Mouse (Mus musculus): ENCODE results near the gene Tm2d3. TPM values are rescaled to one million over a fixed set of nuclear protein-coding genes. Genes with fewer than 3 reads are reported as not detected.
A peak's percentile ranks its signal among the peaks of the same experiment; 100 is the strongest.

The Tm2d3 gene
- polyA plus RNA-seq, 1 experiment from 2014 or later = 87.3 TPM

DNA sequence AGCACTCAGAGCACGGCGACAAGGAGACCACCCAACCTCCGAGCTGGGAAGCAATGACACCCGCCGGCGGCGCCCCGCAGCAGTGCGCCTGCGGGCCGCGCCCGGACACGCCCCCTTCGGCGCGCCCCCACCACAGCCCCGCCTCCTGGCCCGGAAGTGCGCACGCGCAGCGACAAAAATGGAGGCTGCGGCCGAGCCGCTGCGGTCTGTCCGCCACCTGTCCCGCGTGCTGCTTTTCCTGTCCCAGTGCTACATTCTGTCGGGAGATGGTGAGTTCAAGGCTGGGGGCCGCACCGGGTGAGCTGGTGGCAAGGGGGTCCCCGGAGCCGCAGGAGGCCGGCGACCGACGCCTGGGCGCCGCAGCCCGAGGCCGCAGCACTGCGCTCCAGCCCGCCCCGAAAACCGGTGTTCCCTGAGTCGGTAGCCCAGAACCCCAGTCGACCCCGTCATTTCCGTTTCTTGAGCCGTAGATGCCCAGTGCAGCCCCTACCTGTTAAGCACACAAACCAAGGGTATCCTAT lies 2.4 kb downstream of the Tm2d3 start:
- ATAC-seq = peak; percentile 95
- Histone ChIP-seq H3K36me3 (ENCODE audit: control insufficient read depth, insufficient read depth, low read length) (peaks cover 8% of the 10 kb centered on the region; the same call in 1 of the 2 replicates), H3K4me1 (ENCODE audit: control insufficient read depth, insufficient read depth, low read length) (peaks cover 20% of the 10 kb centered on the region), H3K9me3 (ENCODE audit: control insufficient read depth, low read length) (no peaks in the 10 kb centered on the region), H3K4me3 (ENCODE audit: low read length) (peak overlapping the region; percentile 90), H3K27me3 (replicated peaks; ENCODE audit: control insufficient read depth, insufficient read depth, low read length) (no peaks in the 10 kb centered on the region), H3K27ac (ENCODE audit: low read length) (peak overlapping the region; percentile 76), H3K9ac (ENCODE audit: low read depth, low read length) (peak overlapping the region; percentile 87), H3K4me2 (ENCODE audit: low read depth, low read length) (peak overlapping the region; percentile 79)
- WGBS = 2% methylated on average over 51 of the region's 52 CpGs

DNA sequence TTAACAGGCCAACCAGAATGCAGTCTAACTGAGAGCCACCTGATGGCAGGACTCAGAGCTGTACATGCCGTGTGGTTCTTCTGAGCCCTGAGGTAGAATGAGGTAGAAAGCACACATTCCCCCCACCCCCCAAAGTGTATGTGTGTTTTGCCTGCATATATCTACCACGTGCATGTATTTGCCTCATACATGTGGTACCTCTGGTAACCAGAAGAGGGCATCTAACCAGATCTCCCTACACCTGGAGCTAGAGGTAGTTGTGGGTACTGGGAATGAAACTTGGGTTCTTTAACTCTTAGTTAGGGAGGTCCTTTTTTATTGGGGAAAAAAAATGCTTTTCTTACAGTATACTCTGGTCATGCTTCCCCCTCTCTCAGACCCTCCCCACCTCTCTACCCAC lies 5.5 kb downstream of the Tm2d3 start:
- ATAC-seq = no peak
- H3K27me3 ChIP-seq (replicated peaks; ENCODE audit: control insufficient read depth, insufficient read depth, low read length) = no peaks in the 10 kb centered on the region
- no peaks in the 10 kb centered on the region for H3K9me3 ChIP-seq (ENCODE audit: control insufficient read depth, low read length)
- H3K36me3 ChIP-seq (ENCODE audit: control insufficient read depth, insufficient read depth, low read length) = peaks cover 12% of the 10 kb centered on the region; the same call in 1 of the 2 replicates
- WGBS = 53% methylated on average over 2 of the region's 2 CpGs
- H3K4me2 ChIP-seq (ENCODE audit: low read depth, low read length) = no peak overlapping the region
- H3K4me3 ChIP-seq (ENCODE audit: low read length) = no peak overlapping the region
- H3K4me1 ChIP-seq (ENCODE audit: control insufficient read depth, insufficient read depth, low read length) = peaks cover 20% of the 10 kb centered on the region
- H3K9ac ChIP-seq (ENCODE audit: low read depth, low read length) = no peak overlapping the region
- no peak overlapping the region for H3K27ac ChIP-seq (ENCODE audit: low read length)

DNA sequence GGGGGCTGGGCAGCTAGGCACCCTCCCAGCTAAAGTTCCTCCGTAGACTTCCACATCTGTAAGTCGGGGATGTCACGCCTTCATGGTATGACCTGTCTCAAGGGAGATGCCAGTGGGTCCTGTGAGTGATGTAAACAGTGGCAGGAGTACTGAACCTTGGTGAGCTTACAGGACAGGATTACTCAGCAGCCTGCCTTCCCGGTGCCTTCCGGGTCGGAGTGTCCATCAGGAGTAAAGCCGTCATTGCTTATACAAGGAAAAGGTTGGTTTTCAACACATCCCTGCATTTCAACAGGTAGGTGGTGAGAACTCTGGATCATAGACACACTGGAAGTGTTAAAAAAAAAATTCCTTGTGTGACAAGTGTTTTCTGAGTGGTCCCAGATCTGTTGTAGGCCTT lies 11.1 kb downstream of the Tm2d3 start:
- WGBS = 92% methylated on average over 7 of the region's 7 CpGs
- no peak for ATAC-seq

DNA sequence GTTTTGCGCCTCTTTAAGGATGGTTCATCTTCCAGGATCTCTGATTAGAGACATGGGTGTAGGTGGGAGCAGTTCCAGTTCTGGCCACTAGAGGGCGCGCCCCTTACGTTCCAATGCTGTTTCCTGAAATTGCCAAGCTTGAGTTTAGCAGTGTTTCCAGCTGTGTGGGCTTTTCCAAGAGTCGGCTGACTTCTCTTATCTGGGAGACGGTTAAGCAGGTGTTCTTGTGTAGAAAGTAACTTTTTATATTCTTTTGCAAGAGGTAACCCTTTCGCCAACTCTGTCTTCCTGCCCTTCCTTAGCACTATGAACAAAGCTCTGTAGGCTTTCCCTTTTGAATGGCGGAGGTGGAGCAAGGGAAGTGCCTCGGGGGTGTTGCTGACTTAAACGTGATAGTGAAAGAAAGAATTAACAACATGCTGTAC lies 13.9 kb downstream of the Tm2d3 start:
- ATAC-seq = peak; percentile 85

More for the DNA sequence above, 11.1 kb downstream of the Tm2d3 start:
- Histone ChIP-seq H3K27me3 (replicated peaks; ENCODE audit: control insufficient read depth, insufficient read depth, low read length) (no peaks in the 10 kb centered on the region), H3K4me3 (ENCODE audit: low read length) (no peak overlapping the region), H3K36me3 (ENCODE audit: control insufficient read depth, insufficient read depth, low read length) (peaks cover 10% of the 10 kb centered on the region; the same call in 1 of the 2 replicates), H3K4me1 (ENCODE audit: control insufficient read depth, insufficient read depth, low read length) (no peaks in the 10 kb centered on the region), H3K4me2 (ENCODE audit: low read depth, low read length) (no peak overlapping the region), H3K27ac (ENCODE audit: low read length) (no peak overlapping the region), H3K9me3 (ENCODE audit: control insufficient read depth, low read length) (no peaks in the 10 kb centered on the region), H3K9ac (ENCODE audit: low read depth, low read length) (no peak overlapping the region)

DNA sequence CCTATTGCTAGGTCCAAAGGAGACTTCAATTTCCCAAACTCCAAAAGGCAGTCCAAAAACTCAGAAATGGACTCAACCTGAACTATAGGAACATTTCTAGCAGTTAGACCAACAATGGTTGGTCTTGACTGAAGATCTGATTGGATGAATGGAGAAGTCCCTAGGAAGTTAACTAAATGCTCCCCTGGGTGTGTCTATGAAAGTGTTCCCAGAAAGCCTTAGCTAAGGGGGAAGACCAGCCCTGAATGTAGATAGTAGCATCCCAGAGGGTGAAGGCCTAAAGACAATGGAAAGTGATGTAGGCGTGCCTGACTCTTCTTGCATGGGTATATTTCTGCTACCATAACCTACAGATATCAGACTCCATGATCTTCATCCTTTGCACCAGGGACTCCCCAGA lies 17.5 kb downstream of the Tm2d3 start:
- Histone ChIP-seq H3K36me3 (ENCODE audit: control insufficient read depth, insufficient read depth, low read length) (no peaks in the 10 kb centered on the region), H3K27ac (ENCODE audit: low read length) (no peak overlapping the region), H3K4me2 (ENCODE audit: low read depth, low read length) (no peak overlapping the region), H3K9me3 (ENCODE audit: control insufficient read depth, low read length) (no peaks in the 10 kb centered on the region), H3K4me3 (ENCODE audit: low read length) (no peak overlapping the region), H3K4me1 (ENCODE audit: control insufficient read depth, insufficient read depth, low read length) (no peaks in the 10 kb centered on the region), H3K9ac (ENCODE audit: low read depth, low read length) (no peak overlapping the region), H3K27me3 (replicated peaks; ENCODE audit: control insufficient read depth, insufficient read depth, low read length) (no peaks in the 10 kb centered on the region)
- ATAC-seq = no peak
- 85% methylated on average over 1 of the region's 1 CpGs for WGBS

More for the DNA sequence above, 13.9 kb downstream of the Tm2d3 start:
- Histone ChIP-seq H3K27ac (ENCODE audit: low read length) (no peak overlapping the region), H3K4me1 (ENCODE audit: control insufficient read depth, insufficient read depth, low read length) (no peaks in the 10 kb centered on the region), H3K27me3 (replicated peaks; ENCODE audit: control insufficient read depth, insufficient read depth, low read length) (no peaks in the 10 kb centered on the region), H3K36me3 (ENCODE audit: control insufficient read depth, insufficient read depth, low read length) (peaks cover 4% of the 10 kb centered on the region; the same call in 1 of the 2 replicates), H3K4me2 (ENCODE audit: low read depth, low read length) (peak overlapping the region; percentile 43), H3K4me3 (ENCODE audit: low read length) (peak overlapping the region; percentile 33), H3K9me3 (ENCODE audit: control insufficient read depth, low read length) (no peaks in the 10 kb centered on the region), H3K9ac (ENCODE audit: low read depth, low read length) (peak overlapping the region; percentile 14; the same call in 1 of the 2 replicates)
- WGBS = 13% methylated on average over 10 of the region's 10 CpGs

DNA sequence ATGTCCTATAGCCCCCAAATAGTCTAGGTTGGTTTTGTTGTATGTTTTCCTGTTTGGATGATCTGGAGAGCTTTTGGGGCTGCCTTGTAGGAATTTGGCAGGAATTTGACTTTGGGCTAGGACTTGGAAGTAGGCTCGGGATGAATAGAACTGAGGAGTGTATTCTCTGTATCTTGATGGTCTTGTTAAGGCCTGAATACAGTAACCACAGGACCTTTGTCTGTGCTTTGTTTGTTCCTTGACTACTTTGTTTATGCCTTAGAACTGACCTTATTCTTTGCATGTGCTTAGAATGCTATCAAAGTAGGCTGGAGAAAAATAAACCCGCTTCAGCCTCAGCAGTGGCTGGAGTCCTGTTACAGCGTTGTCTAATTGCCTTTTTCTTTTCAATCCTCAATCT lies 19.3 kb downstream of the Tm2d3 start:
- ATAC-seq = no peak
- 85% methylated on average over 3 of the region's 3 CpGs for WGBS

DNA sequence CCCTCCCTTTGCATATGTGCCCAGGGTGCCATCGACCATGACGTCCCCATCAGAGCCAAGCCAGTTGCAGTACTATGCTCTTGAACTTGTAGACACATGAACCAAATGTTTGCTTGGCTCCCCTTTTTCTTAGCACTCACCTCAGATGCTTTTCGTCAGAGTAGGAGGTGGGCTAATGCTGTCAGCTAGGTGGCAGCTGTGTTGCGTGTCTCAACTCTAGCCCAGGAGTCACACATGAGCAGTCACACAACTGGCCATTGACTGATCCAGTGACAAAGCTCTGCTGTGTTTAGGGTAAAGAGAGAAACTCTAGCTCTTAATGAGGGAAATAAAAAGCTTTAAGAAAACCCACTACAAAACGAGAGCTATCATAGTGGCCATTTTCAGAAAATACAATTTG lies 22.8 kb downstream of the Tm2d3 start:
- no peaks in the 10 kb centered on the region for H3K9me3 ChIP-seq (ENCODE audit: control insufficient read depth, low read length)
- no peaks in the 10 kb centered on the region for H3K4me1 ChIP-seq (ENCODE audit: control insufficient read depth, insufficient read depth, low read length)
- no peak overlapping the region for H3K27ac ChIP-seq (ENCODE audit: low read length)
- no peak overlapping the region for H3K4me2 ChIP-seq (ENCODE audit: low read depth, low read length)
- no peak overlapping the region for H3K9ac ChIP-seq (ENCODE audit: low read depth, low read length)
- no peaks in the 10 kb centered on the region for H3K36me3 ChIP-seq (ENCODE audit: control insufficient read depth, insufficient read depth, low read length)
- 73% methylated on average over 5 of the region's 5 CpGs for WGBS
- no peak overlapping the region for H3K4me3 ChIP-seq (ENCODE audit: low read length)
- no peaks in the 10 kb centered on the region for H3K27me3 ChIP-seq (replicated peaks; ENCODE audit: control insufficient read depth, insufficient read depth, low read length)
- no peak for ATAC-seq

More for the DNA sequence above, 19.3 kb downstream of the Tm2d3 start:
- Histone ChIP-seq H3K27me3 (replicated peaks; ENCODE audit: control insufficient read depth, insufficient read depth, low read length) (no peaks in the 10 kb centered on the region), H3K4me3 (ENCODE audit: low read length) (no peak overlapping the region), H3K9me3 (ENCODE audit: control insufficient read depth, low read length) (no peaks in the 10 kb centered on the region), H3K4me2 (ENCODE audit: low read depth, low read length) (no peak overlapping the region), H3K27ac (ENCODE audit: low read length) (no peak overlapping the region), H3K36me3 (ENCODE audit: control insufficient read depth, insufficient read depth, low read length) (no peaks in the 10 kb centered on the region), H3K9ac (ENCODE audit: low read depth, low read length) (no peak overlapping the region), H3K4me1 (ENCODE audit: control insufficient read depth, insufficient read depth, low read length) (no peaks in the 10 kb centered on the region)

DNA sequence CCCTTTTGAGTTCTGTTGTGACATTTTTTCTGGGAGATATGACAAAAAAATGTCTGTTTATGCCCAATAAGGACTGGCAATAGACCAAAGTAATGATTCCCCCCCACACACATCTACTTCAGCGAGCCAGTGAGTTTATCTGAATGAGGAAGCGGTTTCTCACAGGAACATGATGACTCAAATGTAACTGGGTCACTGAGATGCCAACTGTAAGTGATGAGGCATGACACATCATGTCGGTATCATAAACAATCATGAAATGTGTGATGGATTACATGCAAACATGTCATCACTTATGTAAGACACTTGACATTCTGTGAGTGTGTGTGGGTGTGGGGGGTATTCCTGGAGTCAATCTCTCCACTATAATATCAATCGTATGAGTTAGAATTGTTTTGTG lies 23.3 kb downstream of the Tm2d3 start:
- Histone ChIP-seq H3K4me2 (ENCODE audit: low read depth, low read length) (no peak overlapping the region), H3K27ac (ENCODE audit: low read length) (no peak overlapping the region), H3K4me1 (ENCODE audit: control insufficient read depth, insufficient read depth, low read length) (no peaks in the 10 kb centered on the region), H3K36me3 (ENCODE audit: control insufficient read depth, insufficient read depth, low read length) (no peaks in the 10 kb centered on the region), H3K27me3 (replicated peaks; ENCODE audit: control insufficient read depth, insufficient read depth, low read length) (no peaks in the 10 kb centered on the region), H3K9ac (ENCODE audit: low read depth, low read length) (no peak overlapping the region), H3K4me3 (ENCODE audit: low read length) (no peak overlapping the region), H3K9me3 (ENCODE audit: control insufficient read depth, low read length) (no peaks in the 10 kb centered on the region)
- no peak for ATAC-seq
- 74% methylated on average over 4 of the region's 4 CpGs for WGBS

DNA sequence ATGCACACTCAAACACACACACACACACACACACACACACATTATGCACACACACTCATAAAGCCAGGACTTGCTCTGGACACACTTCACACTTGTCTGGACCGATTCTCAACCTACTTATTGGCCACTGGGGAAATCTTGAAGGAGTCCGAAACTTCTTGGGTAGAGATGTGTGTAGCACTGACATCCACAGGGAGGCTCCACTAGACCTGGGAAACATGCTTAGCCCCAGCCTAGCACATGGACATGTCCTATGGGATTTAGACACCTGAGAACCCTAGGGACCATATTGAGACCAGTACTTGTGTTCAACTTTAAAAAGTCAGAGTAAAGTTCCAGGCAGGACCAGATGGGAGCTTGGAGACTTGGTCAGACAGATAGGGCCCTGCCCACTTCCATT lies 43.1 kb downstream of the Tm2d3 start:
- Histone ChIP-seq H3K4me1 (ENCODE audit: control insufficient read depth, insufficient read depth, low read length) (no peaks in the 10 kb centered on the region), H3K36me3 (ENCODE audit: control insufficient read depth, insufficient read depth, low read length) (no peaks in the 10 kb centered on the region), H3K9me3 (ENCODE audit: control insufficient read depth, low read length) (no peaks in the 10 kb centered on the region), H3K9ac (ENCODE audit: low read depth, low read length) (no peak overlapping the region), H3K27me3 (replicated peaks; ENCODE audit: control insufficient read depth, insufficient read depth, low read length) (no peaks in the 10 kb centered on the region), H3K4me2 (ENCODE audit: low read depth, low read length) (no peak overlapping the region), H3K27ac (ENCODE audit: low read length) (no peak overlapping the region), H3K4me3 (ENCODE audit: low read length) (no peak overlapping the region)
- WGBS = 75% methylated on average over 2 of the region's 2 CpGs
- ATAC-seq = no peak

DNA sequence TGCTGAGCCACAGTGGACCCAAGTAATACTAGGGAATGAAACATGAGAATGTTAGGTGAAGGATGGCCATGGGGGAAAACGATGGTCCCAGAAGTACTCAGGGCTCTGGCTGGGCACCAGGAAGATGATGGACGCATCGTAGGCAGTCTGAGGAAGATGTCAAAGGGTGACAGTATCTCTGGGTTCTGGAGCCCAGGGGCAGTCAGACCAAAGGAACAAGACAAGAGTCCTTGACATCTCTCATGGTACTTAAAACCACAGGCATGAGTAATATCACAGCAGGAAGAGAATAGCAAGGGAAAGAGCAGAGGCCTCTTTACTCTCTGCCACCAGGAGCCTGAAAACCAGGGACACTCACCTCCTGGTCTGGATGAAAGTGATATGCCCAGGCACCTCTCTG lies 44.3 kb downstream of the Tm2d3 start:
- H3K27me3 ChIP-seq (replicated peaks; ENCODE audit: control insufficient read depth, insufficient read depth, low read length) = no peaks in the 10 kb centered on the region
- no peak overlapping the region for H3K27ac ChIP-seq (ENCODE audit: low read length)
- no peaks in the 10 kb centered on the region for H3K9me3 ChIP-seq (ENCODE audit: control insufficient read depth, low read length)
- H3K4me1 ChIP-seq (ENCODE audit: control insufficient read depth, insufficient read depth, low read length) = no peaks in the 10 kb centered on the region
- no peak overlapping the region for H3K9ac ChIP-seq (ENCODE audit: low read depth, low read length)
- 90% methylated on average over 3 of the region's 3 CpGs for WGBS
- no peak overlapping the region for H3K4me3 ChIP-seq (ENCODE audit: low read length)
- H3K36me3 ChIP-seq (ENCODE audit: control insufficient read depth, insufficient read depth, low read length) = no peaks in the 10 kb centered on the region
- no peak overlapping the region for H3K4me2 ChIP-seq (ENCODE audit: low read depth, low read length)
- ATAC-seq = no peak
